Mouse (Mus musculus) ovary, adult 10 weeks (tissue): ENCODE measurements around the gene Olfr632. TPM values are rescaled to one million over a fixed set of nuclear protein-coding genes. Genes with fewer than 3 reads are reported as not detected.

Experiments
- polyA plus RNA-seq: library from polyadenylated mRNA; stranded (reverse); fragments of 350-450 nt; fragmentation: Illumina TruSeq; extraction: RNeasy Lipid Tissue Mini Kit (QIAGEN cat#74804); gene quantifications from one replicate; pipeline ENCODE4 v1.2.3, GENCODE M21; 2014

Olfr632 gene
- not detected for polyA plus RNA-seq

DNA sequence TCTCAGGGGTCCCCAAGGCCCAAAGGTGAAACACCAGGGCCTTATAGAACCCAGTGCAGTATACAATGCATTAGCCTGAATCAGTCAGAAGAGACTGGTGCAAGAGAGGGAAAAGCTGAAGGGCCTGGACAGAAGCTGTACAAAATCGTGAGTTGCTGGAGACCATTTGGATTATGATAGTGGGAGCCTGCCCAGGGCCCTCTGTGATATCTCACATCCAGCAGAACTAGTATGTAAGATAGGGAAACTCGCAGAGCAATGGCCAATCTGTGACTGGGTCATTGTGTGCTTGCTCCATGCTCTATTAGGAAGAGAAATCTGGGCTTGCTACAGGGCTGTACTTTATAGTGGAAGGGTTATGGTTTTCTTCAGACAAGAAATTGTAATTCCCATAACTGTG, at the start of gene Olfr632:
Gene Olfr632 (plus strand): TSS at position 84 of the 400 bp plus-strand sequence.

GRCm38 (mm10) chr7:103886152-103886551, 48.0 kb upstream of the Olfr632 start, which contains the start of gene Olfr66:
Olfr66 (minus strand) TSS chr7:103886252.

GRCm38 (mm10) chr7:103894385-103894784, 39.8 kb upstream of the Olfr632 start, which contains the start of gene Olfr64:
Olfr64 (minus strand) TSS chr7:103894485.

DNA sequence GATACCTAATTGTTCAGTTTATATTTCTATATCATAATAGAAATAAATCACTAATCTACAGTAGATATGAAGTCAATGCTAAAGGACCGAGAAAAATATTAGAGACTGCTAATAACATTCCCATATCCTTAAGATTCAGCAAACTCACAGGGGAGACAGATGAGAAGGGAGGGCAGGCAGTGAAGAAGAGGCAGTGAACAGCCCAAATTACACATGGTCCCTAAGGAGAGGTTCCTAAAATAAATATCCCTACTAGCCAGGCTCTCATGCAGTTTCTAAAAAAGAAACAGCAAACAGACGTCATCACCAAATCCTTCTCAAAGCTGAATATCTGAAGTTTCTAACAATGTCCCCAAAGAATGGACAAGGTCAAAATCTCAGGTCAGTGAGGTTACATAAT, 31.0 kb upstream of the Olfr632 start, which contains the start of gene Olfr65:
Gene Olfr65 (plus strand): TSS at position 301 of the 400 bp plus-strand sequence.

DNA sequence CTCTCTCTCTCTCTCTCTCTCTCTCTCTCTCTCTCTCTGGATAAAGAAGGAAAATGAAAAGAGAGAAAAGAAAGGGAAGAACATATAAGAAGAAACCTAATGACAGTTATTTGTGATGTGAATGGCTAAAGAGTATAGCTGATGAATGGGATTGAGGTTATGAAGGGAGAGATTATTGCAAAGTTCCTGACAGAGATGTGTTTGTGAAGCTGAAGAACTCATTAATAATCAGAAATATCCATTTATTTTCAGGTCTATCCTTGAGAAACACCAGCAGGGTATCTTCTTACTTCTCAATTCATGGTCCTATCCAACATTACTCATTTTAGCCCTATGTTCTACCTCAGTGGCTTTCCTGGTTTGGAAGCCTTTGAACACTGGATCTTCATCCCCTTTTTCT, 5.6 kb upstream of the Olfr632 start, which contains the start of gene Olfr631:
Gene Olfr631 (plus strand): TSS at position 301 of the 400 bp plus-strand sequence.

DNA sequence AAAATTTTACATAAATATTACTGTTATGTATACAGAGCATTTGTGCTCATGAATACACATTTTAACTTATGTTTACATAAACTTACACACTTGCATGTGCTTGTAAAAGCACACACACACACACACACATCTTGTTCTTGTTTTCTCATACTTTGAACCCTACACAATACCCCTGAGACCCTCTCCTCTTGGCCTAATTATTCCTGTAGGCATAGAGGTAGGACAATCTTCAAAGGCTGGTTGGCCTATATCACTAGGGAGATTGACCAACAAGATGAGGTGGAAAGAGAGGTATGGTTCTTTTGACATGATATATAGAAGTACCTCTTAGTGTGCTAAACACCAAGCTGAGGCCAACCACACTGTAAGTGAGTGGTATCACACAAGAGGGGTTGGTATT, 10.0 kb downstream of the Olfr632 start, which contains the start of gene Olfr633:
Gene Olfr633 (plus strand): TSS at position 301 of the 400 bp plus-strand sequence.

DNA sequence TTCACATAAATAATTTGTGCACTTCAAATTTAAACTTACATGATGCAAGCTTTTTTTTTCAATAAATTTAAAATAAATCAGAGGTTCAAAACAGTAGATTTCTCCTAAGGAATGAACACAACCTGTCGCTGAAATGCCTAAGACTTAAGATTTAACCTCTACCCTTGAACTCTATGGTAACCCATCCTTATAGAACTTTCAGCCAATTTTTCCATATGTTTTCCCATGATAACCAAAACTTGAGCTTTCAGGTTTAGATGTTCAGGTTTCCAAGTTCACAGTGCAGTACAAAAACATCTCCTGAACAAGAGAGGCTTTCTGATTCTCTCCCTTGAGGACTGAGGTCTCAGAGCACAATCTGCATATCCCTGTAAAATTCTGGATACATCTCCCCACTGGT, 36.7 kb downstream of the Olfr632 start, which contains the start of gene Olfr635:
Gene Olfr635 (plus strand): TSS at position 301 of the 400 bp plus-strand sequence.

Other genes with a start within 250 kb of the Olfr632 start
- gene Olfr243, start 219.7 kb upstream of the Olfr632 start, polyA plus RNA-seq, result not detected
- not detected for gene Olfr628, start 204.0 kb upstream of the Olfr632 start, polyA plus RNA-seq
- not detected for gene Olfr629, start 189.4 kb upstream of the Olfr632 start, polyA plus RNA-seq
- not detected for gene Olfr630, start 177.0 kb upstream of the Olfr632 start, polyA plus RNA-seq
- gene Olfr69, start 162.8 kb upstream of the Olfr632 start, polyA plus RNA-seq, result not detected
- gene Olfr68, start 154.6 kb upstream of the Olfr632 start, polyA plus RNA-seq, result not detected
- gene Olfr67, start 142.5 kb upstream of the Olfr632 start, polyA plus RNA-seq, result not detected
- 2.9 TPM for gene Hbb-bt, start 120.4 kb upstream of the Olfr632 start, polyA plus RNA-seq
- 54.8 TPM for gene Hbb-bs, start 106.3 kb upstream of the Olfr632 start, polyA plus RNA-seq
- gene Hbb-bh2, start 93.8 kb upstream of the Olfr632 start, polyA plus RNA-seq, result not detected
- not detected for gene Hbb-bh1, start 91.2 kb upstream of the Olfr632 start, polyA plus RNA-seq
- not detected for gene Hbb-y, start 81.1 kb upstream of the Olfr632 start, polyA plus RNA-seq
- gene Olfr66, start 48.1 kb upstream of the Olfr632 start, polyA plus RNA-seq, result not detected
- gene Olfr64, start 39.9 kb upstream of the Olfr632 start, polyA plus RNA-seq, result not detected
- not detected for gene Olfr65, start 30.9 kb upstream of the Olfr632 start, polyA plus RNA-seq
- not detected for gene Olfr631, start 5.5 kb upstream of the Olfr632 start, polyA plus RNA-seq
- not detected for gene Olfr633, start 10.1 kb downstream of the Olfr632 start, polyA plus RNA-seq
- not detected for gene Olfr635, start 36.8 kb downstream of the Olfr632 start, polyA plus RNA-seq
- not detected for gene Olfr638, start 64.4 kb downstream of the Olfr632 start, polyA plus RNA-seq
- gene Olfr639, start 83.0 kb downstream of the Olfr632 start, polyA plus RNA-seq, result not detected
- not detected for gene Olfr640, start 91.2 kb downstream of the Olfr632 start, polyA plus RNA-seq
- gene Olfr641, start 101.1 kb downstream of the Olfr632 start, polyA plus RNA-seq, result not detected
- not detected for gene Olfr642, start 118.3 kb downstream of the Olfr632 start, polyA plus RNA-seq
- not detected for gene 4930516K23Rik, start 127.1 kb downstream of the Olfr632 start, polyA plus RNA-seq
- gene Olfr644, start 137.5 kb downstream of the Olfr632 start, polyA plus RNA-seq, result not detected
- not detected for gene Olfr645, start 151.1 kb downstream of the Olfr632 start, polyA plus RNA-seq
- gene Olfr646, start 170.5 kb downstream of the Olfr632 start, polyA plus RNA-seq, result not detected
- gene Ubqln5, start 195.5 kb downstream of the Olfr632 start, polyA plus RNA-seq, result not detected
- not detected for gene Olfr643, start 203.1 kb downstream of the Olfr632 start, polyA plus RNA-seq
- gene Ubqln3, start 208.9 kb downstream of the Olfr632 start, polyA plus RNA-seq, result not detected
- not detected for gene Ubqlnl, start 216.2 kb downstream of the Olfr632 start, polyA plus RNA-seq
- gene Olfm5, start 230.5 kb downstream of the Olfr632 start, polyA plus RNA-seq, result not detected
- 0.80 TPM for gene Olfr648, start 249.0 kb downstream of the Olfr632 start, polyA plus RNA-seq